Mouse (Mus musculus): ENCODE data around the gene Zfhx2. TPM values are rescaled to one million over a fixed set of nuclear protein-coding genes. Genes with fewer than 3 reads are reported as not detected.
A peak's percentile ranks its signal among the peaks of the same experiment; 100 is the strongest.
"Not testable (repeated sequence)": the region's sequence is repeated elsewhere in the genome, so short reads cannot be mapped to it uniquely, and the experiment has no call there.

The Zfhx2 gene
- polyA plus RNA-seq, 1 experiment from 2014 or later: 3.8 TPM

DNA sequence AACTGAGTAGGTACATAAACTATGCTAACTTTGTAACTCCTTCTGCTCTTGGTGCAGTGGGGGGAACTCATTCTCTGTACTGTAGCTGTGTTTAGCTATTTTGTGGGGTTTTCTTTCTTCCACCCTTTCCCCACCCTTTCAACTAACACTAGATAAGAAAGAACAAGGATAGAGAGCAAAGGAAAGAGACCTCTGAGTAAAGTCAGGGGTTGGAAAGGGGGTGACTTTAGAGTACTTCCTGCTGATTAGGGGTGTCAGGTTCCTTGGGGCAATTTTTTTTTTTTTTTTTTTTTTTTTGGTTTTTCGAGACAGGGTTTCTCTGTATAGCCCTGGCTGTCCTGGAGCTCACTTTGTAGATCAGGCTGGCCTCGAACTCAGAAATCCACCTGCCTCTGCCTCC is 48.4 kb downstream of the Zfhx2 start:
- DNase-seq (ENCODE audit: low spot score): not testable (repeated sequence)
- 63% methylated on average over 2 of the region's 2 CpGs for WGBS

GRCm38 (mm10) chr14:55032695-55033225 is 59.4 kb downstream of the Zfhx2 start:
- 53% methylated on average over 19 of the region's 19 CpGs for WGBS
- Histone ChIP-seq H3K9me3 (no peaks in the 10 kb centered on the region), H3K4me3 (no peak overlapping the region), H3K27me3 (ENCODE audit: insufficient read depth, poor library complexity, severe bottlenecking) (no peaks in the 10 kb centered on the region), H3K36me3 (no peaks in the 10 kb centered on the region), H3K4me1 (peaks cover 16% of the 10 kb centered on the region), H3K27ac (no peak overlapping the region)
- no peak for DNase-seq (ENCODE audit: low spot score)

More for the DNA sequence above, 48.4 kb downstream of the Zfhx2 start:
- not testable (repeated sequence) for H3K9me3 ChIP-seq; H3K27me3 ChIP-seq (ENCODE audit: insufficient read depth, poor library complexity, severe bottlenecking); H3K27ac ChIP-seq; H3K36me3 ChIP-seq; H3K4me3 ChIP-seq; H3K4me1 ChIP-seq

- DNase-seq (ENCODE audit: low spot score): no peak
- H3K27ac ChIP-seq: no peak overlapping the region
- H3K36me3 ChIP-seq: peaks cover 13% of the 10 kb centered on the region
- H3K9me3 ChIP-seq: no peaks in the 10 kb centered on the region
- 6% methylated on average over 11 of the region's 11 CpGs for WGBS
- peaks cover 23% of the 10 kb centered on the region for H3K4me1 ChIP-seq
- no peaks in the 10 kb centered on the region for H3K27me3 ChIP-seq (ENCODE audit: insufficient read depth, poor library complexity, severe bottlenecking)
- no peak overlapping the region for H3K4me3 ChIP-seq
These were observed 63.0 kb downstream of the Zfhx2 start for GRCm38 (mm10) chr14:55029034-55029698.

DNA sequence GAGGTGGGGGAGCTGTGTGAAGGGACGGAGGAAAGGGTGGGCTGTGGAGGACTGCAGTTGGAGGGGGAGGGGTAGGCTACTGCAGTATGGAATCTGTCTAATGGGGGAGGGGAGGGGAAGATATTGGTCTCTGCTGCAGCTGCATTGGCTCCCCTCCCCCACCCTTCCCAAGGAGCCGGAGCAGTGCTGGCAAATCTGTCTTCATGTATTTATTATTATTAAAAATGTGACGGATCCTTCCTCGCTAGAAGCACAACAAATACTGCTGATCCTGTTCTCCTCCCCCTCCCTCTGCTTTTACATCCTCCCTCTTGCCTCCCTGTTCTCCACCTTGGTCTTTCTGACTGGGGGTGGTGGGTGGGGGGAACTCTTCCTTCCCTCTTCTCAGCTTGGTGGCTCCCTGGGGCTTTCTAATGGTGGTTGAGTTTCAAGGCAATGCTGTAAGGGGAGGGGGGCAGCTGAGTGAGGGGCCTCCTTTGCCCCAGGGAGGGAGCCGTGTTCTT is 63.7 kb downstream of the Zfhx2 start:
- peak overlapping the region; percentile 42 for H3K27ac ChIP-seq
- 15% methylated on average over 4 of the region's 5 CpGs for WGBS
- H3K27me3 ChIP-seq (ENCODE audit: insufficient read depth, poor library complexity, severe bottlenecking): no peaks in the 10 kb centered on the region
- peaks cover 21% of the 10 kb centered on the region for H3K36me3 ChIP-seq
- peaks cover 23% of the 10 kb centered on the region for H3K4me1 ChIP-seq
- no peak for DNase-seq (ENCODE audit: low spot score)
- H3K9me3 ChIP-seq: no peaks in the 10 kb centered on the region
- peak overlapping the region; percentile 8; the same call in 1 of the 2 replicates for H3K4me3 ChIP-seq

DNA sequence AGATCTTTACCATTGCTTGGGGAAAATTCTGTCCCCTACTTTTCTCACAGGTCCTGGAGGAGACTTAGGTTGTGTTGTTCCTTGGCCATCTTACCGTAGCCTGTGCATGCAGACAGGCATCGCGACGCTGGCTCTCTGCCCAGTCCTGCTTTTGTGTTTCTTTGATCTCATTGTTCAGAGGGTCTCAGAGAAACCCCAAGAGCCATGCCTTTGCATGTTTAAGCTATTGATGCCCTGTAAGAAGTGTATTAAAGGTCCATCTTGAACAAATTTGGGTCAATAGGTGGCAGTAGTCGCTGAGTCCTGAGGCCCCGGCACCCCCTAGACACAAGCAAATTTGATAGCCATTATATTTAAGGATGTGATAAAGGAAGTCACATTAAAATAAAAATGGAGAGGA is 64.5 kb downstream of the Zfhx2 start:
- no peak overlapping the region for H3K27ac ChIP-seq
- H3K4me3 ChIP-seq: no peak overlapping the region
- peaks cover 28% of the 10 kb centered on the region for H3K36me3 ChIP-seq
- H3K4me1 ChIP-seq: peaks cover 21% of the 10 kb centered on the region
- WGBS: 32% methylated on average over 6 of the region's 6 CpGs
- no peaks in the 10 kb centered on the region for H3K27me3 ChIP-seq (ENCODE audit: insufficient read depth, poor library complexity, severe bottlenecking)
- DNase-seq (ENCODE audit: low spot score): no peak
- no peaks in the 10 kb centered on the region for H3K9me3 ChIP-seq

- Histone ChIP-seq H3K9me3 (no peaks in the 10 kb centered on the region), H3K36me3 (peaks cover 32% of the 10 kb centered on the region)
- peak; percentile 85 for DNase-seq (ENCODE audit: low spot score)
These were observed 64.9 kb downstream of the Zfhx2 start for GRCm38 (mm10) chr14:55027251-55027650.

GRCm38 (mm10) chr14:55025527-55025926 is 66.6 kb downstream of the Zfhx2 start:
- H3K36me3 ChIP-seq: peaks cover 49% of the 10 kb centered on the region
- DNase-seq (ENCODE audit: low spot score): no peak
- H3K27me3 ChIP-seq (ENCODE audit: insufficient read depth, poor library complexity, severe bottlenecking): no peaks in the 10 kb centered on the region
- 77% methylated on average over 5 of the region's 5 CpGs for WGBS
- H3K27ac ChIP-seq: no peak overlapping the region
- no peaks in the 10 kb centered on the region for H3K9me3 ChIP-seq
- peaks cover 20% of the 10 kb centered on the region for H3K4me1 ChIP-seq
- H3K4me3 ChIP-seq: no peak overlapping the region

More at GRCm38 (mm10) chr14:55027251-55027650, 64.9 kb downstream of the Zfhx2 start:
- H3K27me3 ChIP-seq (ENCODE audit: insufficient read depth, poor library complexity, severe bottlenecking): no peaks in the 10 kb centered on the region
- peaks cover 20% of the 10 kb centered on the region for H3K4me1 ChIP-seq
- 7% methylated on average over 5 of the region's 5 CpGs for WGBS
- H3K27ac ChIP-seq: no peak overlapping the region
- H3K4me3 ChIP-seq: no peak overlapping the region

GRCm38 (mm10) chr14:55024236-55024635 is 67.9 kb downstream of the Zfhx2 start:
- peaks cover 60% of the 10 kb centered on the region for H3K36me3 ChIP-seq
- H3K27me3 ChIP-seq (ENCODE audit: insufficient read depth, poor library complexity, severe bottlenecking): no peaks in the 10 kb centered on the region
- H3K9me3 ChIP-seq: no peaks in the 10 kb centered on the region
- no peak for DNase-seq (ENCODE audit: low spot score)
- no peak overlapping the region for H3K27ac ChIP-seq
- WGBS: 67% methylated on average over 7 of the region's 7 CpGs
- H3K4me3 ChIP-seq: no peak overlapping the region
- peaks cover 20% of the 10 kb centered on the region for H3K4me1 ChIP-seq

GRCm38 (mm10) chr14:55023011-55023410 is 69.1 kb downstream of the Zfhx2 start:
- peaks cover 65% of the 10 kb centered on the region for H3K36me3 ChIP-seq
- 87% methylated on average over 15 of the region's 15 CpGs for WGBS
- no peaks in the 10 kb centered on the region for H3K9me3 ChIP-seq
- H3K27ac ChIP-seq: no peak overlapping the region
- H3K27me3 ChIP-seq (ENCODE audit: insufficient read depth, poor library complexity, severe bottlenecking): no peaks in the 10 kb centered on the region
- peaks cover 9% of the 10 kb centered on the region for H3K4me1 ChIP-seq
- no peak for DNase-seq (ENCODE audit: low spot score)
- no peak overlapping the region for H3K4me3 ChIP-seq

GRCm38 (mm10) chr14:55020394-55020793 is 71.7 kb downstream of the Zfhx2 start:
- no peak for DNase-seq (ENCODE audit: low spot score)
- WGBS: 82% methylated on average over 9 of the region's 9 CpGs
- Histone ChIP-seq H3K4me3 (no peak overlapping the region), H3K27ac (no peak overlapping the region), H3K27me3 (ENCODE audit: insufficient read depth, poor library complexity, severe bottlenecking) (no peaks in the 10 kb centered on the region), H3K9me3 (no peaks in the 10 kb centered on the region), H3K4me1 (no peaks in the 10 kb centered on the region), H3K36me3 (peaks cover 76% of the 10 kb centered on the region)

DNA sequence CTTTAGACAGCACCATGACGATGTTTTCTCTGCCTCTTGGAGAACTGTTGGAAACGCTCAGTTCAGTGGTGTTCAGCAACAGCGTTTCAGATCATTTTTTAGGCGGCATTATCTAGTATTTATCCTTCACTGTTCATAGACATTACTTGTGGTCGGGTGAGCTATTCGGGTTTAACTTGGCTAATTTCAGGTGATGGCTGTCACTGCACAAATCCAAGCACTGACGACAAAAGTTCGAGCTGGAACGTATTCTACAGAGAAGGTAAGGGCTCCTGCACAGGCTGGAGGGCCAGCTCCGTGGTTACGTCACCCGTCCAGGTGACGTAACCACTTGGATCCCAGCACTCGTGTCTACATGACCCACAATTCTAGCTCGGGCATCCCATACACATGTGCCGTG is 75.2 kb downstream of the Zfhx2 start:
- Histone ChIP-seq H3K9me3 (no peaks in the 10 kb centered on the region), H3K4me1 (0 out of 2 replicates have a peak, but pooled peaks cover 4% of the 10 kb centered on the region), H3K36me3 (peaks cover 41% of the 10 kb centered on the region), H3K27me3 (ENCODE audit: insufficient read depth, poor library complexity, severe bottlenecking) (no peaks in the 10 kb centered on the region), H3K4me3 (0 out of 2 replicates have a peak overlapping the region, but pooled peaks have one; percentile 1), H3K27ac (no peak overlapping the region)
- no peak for DNase-seq (ENCODE audit: low spot score)
- WGBS: 93% methylated on average over 16 of the region's 16 CpGs

DNA sequence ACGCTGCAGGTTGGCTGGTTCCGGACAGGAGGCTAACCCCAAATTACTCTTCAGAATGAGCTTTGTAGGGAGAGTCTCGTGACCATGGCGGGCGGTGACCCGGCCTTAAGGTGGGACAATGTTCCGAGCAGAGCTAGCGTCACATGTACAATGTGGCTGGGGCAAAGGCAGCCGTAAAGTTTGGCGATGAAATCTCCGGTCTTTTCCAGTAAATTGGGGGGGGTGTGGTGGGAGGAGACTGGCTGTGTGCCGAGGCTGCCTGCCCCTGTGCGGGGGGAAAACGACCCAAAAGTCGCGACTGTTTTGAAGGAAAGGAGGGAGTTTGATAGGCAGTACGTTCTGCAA is 76.4 kb downstream of the Zfhx2 start:
- under 1% methylated on average over 17 of the region's 17 CpGs for WGBS
- peak overlapping the region; percentile 82 for H3K4me3 ChIP-seq
- peaks cover 29% of the 10 kb centered on the region for H3K36me3 ChIP-seq
- H3K4me1 ChIP-seq: 0 out of 2 replicates have a peak, but pooled peaks cover 4% of the 10 kb centered on the region
- peak overlapping the region; percentile 96 for H3K27ac ChIP-seq
- H3K9me3 ChIP-seq: no peaks in the 10 kb centered on the region
- no peak for DNase-seq (ENCODE audit: low spot score)
- no peaks in the 10 kb centered on the region for H3K27me3 ChIP-seq (ENCODE audit: insufficient read depth, poor library complexity, severe bottlenecking)

- Histone ChIP-seq H3K9me3 (no peaks in the 10 kb centered on the region), H3K27ac (peak within 1 kb of the TSS; percentile 96), H3K4me1 (peaks cover 4% of the 10 kb centered on the region; the same call in 1 of the 2 replicates), H3K27me3 (ENCODE audit: insufficient read depth, poor library complexity, severe bottlenecking) (no peaks in the 10 kb centered on the region), H3K36me3 (peaks cover 24% of the 10 kb centered on the region), H3K4me3 (peak within 1 kb of the TSS; percentile 82)
- under 1% methylated on average over 36 of the region's 36 CpGs for WGBS
- peak; percentile 98 for DNase-seq (ENCODE audit: low spot score)
These were observed 76.9 kb downstream of the Zfhx2 start, which contains the start of gene Ngdn for GRCm38 (mm10) chr14:55014991-55015766. Gene Ngdn (plus strand): TSS chr14:55015454.
